Mouse (Mus musculus) T-cell, adult 2 months (primary cell): Measurements from ENCODE around the gene Cox4i2.

Experiments used
- DNase-seq: peaks from one replicate; pipeline ENCODE4 v3.0.0; 2022; ENCODE audit warnings: low spot score

The Cox4i2 gene

DNA sequence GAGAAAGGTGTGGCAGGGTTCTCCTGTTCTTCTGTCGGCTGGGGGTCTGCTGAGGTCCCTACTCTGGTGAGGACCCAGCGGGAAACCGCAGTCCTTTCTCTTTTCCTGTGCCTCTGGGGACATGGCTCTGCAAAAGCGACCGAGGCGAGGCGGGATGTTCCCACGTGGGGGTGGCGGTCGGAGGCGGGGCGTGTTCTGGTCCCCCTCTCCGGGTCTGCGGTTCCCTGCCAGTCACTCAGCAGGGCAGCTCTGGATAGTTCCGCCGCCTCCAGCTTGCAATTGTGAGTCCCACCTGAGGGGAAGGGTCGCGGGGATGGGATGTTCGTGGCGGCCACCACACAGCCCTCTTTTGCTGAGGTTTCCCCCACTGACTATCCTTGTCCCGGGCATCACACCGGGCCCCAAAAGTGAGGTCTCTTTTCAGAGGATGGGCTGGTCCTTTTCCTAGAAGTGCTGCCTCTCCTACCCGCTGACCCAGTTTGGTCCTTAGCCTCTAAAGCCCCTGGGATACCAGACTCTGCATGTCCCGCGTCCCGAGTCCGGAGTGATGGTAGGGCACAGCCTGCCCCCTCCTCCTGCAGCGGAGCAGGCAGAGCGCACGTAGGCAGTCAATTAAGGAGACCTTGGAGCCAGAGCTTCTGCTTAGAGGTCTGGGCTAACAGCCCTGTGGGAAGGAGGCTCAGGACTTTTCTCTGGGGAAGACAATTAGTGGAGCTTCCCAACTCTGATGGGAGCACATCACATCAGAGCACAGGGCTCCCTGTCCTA, at the start of gene Cox4i2:
TSS of gene Cox4i2 (plus strand) at position 230 of the 768 bp plus-strand sequence.
- peak; percentile 12 for DNase-seq

DNA sequence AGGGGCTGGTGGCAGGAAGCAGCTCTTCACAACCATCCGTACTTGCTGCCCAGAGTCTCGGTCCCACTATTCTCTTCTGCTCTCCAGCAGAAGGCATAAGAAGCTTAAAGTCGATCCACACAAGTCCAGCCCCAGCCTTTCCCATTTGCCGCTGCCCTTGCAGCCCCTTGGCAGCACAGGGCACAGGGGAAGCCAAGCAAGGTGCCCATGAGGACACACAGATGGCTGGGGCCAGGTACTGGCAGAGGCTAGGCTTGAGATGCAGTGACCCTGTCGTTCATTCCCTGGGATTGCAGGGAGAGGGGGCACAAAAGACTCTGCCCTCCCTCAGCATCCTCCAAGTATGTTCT, 49.7 kb upstream of the Cox4i2 start:
- no peak for DNase-seq

DNA sequence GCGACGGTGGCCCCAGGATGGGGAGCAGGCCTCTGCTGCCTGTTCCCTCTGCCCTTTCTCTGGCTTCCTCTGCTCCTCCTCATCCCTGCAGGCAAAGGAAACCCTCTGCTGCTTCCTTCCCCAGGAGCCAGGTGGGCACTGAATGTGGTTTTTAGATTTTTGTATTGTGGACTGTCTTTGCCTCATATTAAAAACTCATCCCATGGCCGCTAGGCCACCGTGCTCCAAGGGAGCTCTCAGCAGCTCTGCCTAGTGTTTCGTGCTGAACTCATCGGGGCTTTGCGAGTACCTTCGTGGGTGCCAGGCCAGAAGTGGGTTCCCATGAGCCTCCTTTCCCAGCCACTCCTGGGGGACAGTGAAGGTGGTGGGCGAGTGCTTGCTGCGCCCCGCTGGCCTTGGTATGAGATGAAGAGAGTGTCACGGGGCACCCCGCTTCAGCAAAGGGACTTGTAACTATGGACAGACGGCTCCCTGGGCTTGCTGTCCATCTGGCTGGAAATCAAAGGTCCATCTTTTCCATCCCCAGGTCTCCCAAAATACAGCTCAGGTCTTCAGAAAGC, 49.1 kb upstream of the Cox4i2 start:
- no peak for DNase-seq

DNA sequence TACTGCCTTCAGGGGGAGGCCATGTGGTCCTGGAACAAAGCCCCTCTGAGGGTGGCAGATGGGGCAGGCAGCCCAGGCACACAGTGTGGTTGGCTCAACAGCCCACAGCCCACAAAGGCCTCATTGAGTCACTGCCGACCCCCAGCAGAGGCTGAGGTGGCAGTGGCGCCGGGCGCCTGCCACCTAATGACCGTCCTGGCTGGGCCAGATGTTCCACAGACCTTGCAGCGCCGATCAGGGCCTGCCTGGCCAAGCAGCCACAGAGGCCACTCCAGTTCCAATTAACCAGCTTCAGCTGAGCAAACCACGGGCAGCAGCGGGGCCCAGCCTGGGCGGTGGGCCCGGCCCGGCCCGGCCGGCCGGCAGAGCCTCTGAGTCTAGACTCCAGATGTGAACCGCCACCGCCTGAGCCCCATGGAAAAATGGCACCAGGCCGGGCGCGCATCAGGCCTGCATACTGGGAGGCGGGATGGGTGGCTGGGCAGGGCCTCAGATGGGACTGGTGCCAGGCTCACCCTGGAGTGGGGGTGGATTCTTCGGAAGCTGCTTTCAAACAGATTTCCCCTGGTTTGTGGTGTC, 47.9 kb upstream of the Cox4i2 start:
- DNase-seq, result no peak

DNA sequence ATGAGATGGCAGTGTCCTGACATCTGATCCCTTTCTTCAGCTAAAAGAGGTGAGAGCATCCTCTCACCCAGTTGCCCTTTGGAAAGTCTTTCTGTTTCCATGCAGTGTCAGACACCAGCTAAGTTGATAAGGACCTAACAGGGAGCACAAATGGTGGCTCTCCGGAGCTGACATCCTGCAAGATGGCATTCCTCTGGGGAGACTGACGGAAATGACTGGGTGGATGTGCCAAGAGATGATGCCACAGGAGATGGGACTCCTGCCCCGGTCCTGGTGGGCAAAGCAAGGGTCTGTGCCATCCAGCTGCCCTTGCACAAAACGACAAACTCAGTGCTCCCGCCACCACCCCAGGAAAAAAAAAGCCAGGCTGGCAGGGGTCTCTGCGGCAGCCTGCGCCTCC, 46.8 kb upstream of the Cox4i2 start:
- DNase-seq, result no peak

DNA sequence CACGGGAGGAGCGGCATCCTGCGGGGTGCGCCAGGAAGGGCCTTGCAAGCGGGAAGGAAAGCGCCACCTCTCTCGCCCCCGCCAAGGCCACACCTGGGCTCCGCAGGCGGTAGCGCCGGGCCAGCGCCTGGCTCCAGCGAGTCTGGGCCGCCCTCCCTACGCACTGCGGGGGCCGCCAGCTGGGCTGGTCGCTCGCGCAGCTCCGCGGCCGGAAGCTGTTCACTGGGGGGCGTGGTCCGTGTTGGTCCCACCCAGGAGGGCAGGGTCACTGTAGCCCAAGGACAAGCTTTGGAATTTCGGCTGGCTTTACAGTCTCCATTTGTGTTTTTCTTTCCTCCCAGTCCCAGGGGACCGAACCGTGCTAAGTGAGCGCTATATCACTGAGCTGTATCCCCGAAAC, 46.3 kb upstream of the Cox4i2 start:
- no peak for DNase-seq

DNA sequence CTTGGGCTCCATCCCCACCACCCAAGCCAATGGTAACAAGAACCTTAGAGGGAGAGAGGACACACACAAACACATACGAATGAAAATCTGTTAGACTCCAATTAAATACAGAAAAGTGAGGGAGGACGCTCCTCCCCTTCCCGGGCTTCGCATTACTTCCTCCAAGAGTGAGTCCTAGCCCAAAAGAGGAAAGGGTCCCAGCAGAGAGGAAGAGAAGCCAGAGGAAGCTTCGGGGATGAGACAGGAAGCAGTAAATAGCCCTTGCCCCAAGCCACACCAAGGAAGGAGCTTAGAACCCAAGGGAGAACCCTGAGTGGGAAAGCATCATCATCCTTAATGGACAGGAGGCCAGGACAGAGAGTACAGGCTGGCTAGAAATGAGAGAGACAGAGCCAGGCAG, 44.9 kb upstream of the Cox4i2 start:
- DNase-seq, result no peak

DNA sequence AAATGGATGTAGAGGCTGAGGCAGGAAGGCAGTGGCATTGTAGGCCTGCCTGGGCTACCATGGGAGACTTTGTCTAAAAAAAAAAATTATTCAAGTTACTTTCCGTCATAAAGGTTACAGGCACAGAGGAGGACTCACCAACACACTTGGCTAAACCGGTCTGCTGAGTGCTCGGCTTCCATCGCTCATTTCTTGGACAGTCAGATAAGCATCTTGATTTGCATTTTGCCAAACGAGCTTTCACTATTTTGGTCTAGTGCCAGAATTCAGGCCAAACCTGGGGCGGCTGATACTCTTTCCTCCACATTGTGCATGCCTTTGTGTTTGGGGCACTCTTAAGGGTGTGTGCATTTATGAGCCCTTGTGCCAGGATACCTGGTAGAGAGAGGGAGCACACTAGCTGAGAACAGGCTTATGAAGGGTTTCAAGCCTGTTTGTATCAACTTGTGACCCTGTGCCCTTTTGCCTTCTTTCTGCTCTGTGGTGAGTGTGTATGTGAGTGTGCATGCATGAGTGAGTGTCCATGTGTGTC, 37.7 kb upstream of the Cox4i2 start:
- no peak for DNase-seq

DNA sequence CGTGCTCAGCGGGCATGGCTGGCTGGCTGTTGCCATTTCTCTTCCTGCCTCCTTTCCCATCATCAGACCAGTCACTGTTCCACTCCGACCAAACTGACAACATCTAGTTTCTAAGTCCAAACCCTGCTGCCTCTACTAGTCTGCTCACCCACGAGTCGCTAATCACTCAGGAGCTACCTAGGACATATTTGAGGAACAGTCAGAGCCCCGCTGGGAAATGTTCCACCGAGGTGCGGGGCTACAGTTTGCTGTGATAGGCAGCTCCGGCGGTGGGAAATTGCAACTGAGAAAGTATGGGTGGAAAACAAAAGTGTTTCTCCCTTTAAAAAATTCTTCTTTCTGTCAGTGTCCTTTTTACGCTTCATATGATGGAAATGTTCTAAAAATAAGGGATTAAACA, 36.3 kb upstream of the Cox4i2 start:
- no peak for DNase-seq

DNA sequence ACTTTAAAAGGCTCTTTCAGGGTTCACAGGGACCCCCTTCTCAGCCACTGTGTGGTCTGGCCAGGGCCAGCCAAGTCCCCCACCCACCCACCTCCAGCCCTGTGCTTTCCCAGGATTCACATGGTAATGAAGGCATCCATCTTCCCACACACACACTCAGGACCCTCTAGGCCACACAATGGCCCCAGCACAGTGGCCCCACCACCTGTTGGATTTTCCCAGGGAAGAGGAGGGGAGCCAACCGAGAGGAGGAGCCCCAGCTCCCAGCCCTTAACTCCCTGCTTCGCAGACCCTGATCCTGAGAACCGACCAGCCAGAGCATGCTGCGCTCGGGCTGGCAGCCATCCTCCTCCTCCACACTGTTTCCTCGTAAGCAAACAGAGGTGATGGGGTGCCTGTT, 35.9 kb upstream of the Cox4i2 start:
- DNase-seq, result no peak

DNA sequence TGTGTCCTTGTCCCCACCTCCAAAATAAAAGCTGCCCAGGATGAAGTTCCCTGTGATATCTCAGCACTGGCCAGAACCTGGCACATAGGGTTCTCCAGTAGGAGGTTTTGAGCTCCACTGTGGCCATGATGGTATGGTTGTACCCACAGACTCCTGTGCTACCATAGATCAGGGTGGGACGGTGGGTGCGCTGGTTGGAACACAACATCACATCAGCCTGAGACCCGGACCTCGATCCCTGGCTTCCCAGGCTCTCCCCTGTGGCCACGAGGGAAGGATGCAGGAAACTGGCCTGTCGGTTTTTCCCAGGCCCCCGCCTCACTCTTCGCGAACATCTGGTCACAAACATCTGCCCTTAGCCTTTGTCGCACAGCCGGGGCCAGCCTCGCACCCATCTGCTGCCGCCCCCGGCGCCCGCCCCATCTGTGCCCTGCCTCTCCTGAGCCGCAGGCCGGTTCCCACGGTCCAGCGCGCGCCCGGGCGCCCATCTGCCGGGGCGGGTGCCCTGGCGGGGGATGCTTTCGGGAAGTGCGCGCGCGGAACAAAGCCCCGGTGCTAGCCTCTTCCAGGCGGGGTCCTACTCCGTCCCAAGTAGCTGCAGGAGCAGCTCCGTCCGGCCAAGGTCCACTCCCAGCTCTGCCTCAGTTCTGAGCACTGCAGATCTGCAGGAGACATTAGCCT, 30.2 kb upstream of the Cox4i2 start:
- no peak for DNase-seq

DNA sequence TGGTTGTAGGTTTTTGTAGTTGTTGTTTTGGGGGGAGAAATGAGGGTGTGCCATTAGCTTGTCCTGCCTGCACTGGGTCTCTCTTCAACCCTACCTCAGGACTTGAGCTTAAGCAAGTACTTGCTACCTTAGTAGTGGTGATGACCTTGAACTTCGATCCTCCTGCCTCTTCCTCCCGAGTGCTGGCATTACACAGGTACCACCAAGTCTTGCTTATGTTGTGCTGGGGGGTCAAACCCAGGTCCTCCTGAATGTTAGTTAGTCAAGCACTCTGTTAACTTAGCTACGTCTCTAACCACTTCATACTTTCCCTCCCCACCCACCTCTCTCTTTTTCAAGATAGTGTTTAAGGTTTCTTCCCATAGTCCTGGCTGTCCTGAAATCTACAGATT, 29.6 kb upstream of the Cox4i2 start:
- DNase-seq, result no peak

DNA sequence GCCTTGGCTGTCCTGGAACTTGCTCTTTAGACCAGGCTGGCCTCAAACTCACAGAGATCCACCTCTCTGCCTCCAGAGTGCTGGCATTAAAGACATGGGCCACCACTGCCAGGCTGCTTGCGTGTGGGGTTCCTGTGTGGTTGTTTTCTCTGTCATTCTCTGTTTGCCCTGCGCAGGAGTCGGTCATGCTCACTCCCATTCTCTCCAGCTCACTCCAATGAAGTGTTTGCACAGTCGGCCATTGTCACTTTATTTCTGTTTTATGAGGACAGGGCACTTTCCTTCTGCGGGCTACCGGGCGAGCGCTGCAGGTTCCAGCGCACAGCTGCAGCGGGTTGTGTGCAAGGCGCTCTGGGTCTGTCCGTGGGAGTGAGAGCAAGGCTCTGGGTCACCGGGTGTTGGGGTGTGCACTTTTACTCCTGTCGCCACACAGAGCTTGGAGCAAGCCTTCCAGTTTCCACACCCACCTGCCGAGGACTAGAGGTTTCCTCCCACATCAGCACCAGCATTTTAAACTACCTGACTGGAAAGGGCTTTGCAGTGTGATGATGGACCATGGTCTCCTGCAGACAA, 28.7 kb upstream of the Cox4i2 start:
- DNase-seq, result no peak

DNA sequence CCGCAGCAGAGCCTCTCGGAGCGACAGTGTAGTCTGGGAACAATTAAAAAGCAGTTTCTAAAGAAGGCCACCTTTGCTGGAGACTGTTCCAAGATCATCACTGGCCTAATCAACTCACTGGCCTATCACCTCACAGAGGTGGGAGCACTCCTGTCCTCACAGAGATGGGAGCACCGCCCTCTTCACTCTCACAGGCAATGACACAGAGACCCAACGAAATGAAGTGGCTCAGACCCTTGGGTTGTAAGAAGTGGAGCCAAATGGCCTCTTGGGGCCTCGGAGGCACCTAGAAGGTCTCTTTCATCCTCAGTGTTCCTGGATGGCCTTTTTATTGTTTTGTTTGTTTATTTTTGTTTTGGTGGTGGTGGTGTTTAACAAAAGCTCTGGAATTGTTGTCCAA, 27.8 kb upstream of the Cox4i2 start:
- no peak for DNase-seq

DNA sequence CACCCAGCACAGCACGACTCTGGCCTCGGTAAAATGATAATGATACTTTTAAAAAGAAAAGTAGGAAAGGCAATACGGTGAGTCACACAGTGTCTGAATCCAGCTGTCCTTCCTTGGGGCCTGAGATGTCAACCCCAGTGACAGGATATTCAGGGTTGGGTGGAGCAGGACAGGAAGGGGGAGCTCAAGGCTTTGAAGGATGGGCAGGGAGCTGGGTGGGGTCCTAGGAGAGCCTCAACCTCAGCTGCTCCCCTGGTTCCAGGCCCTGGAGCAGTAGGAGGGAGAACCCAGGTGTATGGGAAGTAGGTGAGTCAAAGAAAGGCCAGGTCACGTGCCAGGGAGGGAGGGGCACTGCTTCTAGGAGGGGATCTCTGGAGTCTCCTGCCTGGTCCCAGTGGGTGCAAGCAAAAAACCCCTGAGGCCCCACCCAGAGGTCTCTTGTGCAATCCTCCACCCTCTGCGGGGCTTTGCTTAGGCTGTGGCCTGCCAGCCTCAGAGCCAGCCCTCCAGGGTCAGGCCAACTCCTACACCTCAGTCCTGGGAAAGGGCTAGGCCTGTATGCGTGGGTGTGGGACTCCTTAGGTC, 27.1 kb upstream of the Cox4i2 start:
- DNase-seq, result no peak

DNA sequence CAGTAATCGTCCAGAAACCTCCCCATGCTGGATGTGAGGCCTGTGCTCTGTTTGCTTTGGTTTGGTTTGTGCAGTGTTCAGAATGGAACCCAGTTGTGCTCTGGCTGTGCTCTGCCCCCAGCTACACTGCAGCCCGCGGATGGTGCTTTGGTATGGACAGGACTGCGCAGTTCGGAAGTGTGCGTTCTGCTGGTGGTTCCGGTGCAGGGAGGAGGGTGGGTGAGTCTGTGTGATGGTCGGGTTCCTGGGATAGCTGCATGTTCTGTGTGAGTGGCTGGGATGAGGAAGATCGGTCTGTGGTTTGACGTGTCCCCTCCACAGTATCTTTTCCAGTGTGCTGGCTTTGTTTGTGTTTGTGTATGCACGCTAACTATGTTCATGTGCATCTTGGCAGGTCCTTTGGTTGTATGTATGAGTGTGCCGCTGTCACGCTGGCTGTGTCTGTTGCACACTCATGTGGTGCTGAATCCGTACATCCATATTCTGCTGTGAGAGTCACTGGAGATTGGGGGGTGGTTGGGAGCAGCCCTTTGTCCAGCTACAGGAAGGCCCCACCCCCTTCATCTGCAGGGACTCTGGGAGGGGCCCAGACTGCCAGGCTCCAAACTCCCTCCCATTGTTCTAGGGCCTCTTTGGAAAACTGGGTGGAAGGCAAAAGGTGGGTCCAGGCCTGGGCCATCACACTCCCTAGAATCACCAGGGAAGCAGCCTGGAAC, 26.0 kb upstream of the Cox4i2 start:
- DNase-seq, result no peak

DNA sequence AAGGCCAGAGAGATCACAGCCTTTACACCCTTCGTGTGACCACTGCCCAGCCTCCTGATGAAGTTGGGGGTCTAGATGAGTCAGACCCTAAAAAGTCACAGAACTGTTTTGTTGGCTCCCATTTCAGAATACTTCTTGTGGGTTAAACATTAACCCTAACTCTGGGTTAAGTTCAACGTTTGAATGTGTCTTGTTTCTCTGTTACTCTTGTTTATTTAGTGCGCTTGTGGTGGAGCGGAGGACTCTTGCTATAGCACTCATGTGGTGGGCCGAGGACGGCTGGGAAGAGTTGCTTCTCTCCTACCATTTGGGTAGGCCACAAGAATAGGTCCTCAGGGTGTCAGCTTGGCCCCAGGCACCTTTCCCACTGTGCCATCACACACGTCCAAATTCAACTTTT, 25.4 kb upstream of the Cox4i2 start:
- DNase-seq, result no peak

DNA sequence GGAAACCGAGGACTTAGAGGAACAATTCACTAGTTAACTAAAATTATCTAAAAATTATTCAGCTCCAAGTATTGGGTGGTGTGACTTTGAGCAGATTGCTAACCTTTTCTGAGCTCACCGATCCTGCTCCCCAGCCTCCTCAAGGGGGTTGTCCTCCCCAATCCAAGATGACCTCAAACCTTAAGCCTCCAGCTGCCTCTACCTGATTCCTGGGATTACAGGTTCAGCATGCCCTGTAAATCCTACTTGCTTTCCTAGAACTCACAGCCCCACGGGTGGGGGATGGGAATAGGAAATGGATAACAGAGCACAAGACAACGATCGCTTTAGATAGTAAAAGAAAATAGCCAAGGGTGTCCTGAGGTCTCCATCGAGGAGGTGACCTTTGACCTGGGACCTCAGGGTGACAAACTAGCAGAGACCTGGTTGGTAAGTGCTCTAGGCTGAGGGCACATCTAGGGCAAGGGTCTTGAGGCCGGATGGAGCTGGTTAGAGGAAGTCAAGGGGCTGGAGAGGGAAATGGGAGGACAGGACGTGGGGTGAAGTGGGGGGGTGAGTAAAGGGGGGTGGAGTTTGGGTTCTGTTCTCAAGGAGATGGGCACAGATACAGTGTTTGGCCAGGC, 24.8 kb upstream of the Cox4i2 start:
- DNase-seq, result no peak

DNA sequence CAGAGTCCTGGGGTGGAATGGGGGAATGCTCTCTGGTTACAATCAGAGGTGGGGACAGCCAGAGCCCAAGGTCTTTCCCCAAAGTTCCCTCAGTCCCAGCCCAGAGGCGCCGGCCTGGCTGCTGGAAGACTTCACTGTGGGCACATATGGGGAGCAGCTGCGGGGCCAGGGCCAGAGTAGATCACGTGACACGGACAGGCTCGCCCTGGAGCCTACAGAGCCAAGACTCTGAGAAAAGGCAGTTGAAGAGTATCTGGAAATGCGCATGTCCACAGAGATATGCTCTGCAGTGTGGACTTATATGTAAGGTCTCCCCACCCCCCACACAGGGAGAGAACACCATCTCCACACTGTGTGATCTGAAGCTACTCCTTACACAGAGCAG, 24.3 kb upstream of the Cox4i2 start:
- DNase-seq, result no peak

DNA sequence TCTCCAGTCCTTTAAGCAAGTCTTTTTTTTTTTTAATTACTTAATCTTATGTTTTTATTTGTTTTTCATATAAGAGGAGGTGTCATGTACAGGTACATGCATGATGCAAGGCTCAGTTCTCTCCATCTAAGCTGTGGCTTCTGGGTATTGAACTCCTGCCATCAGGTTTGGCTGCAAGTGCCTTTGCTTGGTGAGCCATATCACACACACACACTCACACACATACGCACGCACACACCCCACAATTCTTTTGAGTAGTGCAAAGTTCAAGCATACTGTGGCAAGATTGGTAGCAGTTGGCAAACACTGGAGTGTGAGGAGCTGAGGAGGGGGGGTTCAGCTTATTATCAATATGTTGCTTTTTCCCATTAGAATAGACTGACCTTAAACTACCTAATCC, 20.8 kb upstream of the Cox4i2 start:
- peak; percentile 22 for DNase-seq

DNA sequence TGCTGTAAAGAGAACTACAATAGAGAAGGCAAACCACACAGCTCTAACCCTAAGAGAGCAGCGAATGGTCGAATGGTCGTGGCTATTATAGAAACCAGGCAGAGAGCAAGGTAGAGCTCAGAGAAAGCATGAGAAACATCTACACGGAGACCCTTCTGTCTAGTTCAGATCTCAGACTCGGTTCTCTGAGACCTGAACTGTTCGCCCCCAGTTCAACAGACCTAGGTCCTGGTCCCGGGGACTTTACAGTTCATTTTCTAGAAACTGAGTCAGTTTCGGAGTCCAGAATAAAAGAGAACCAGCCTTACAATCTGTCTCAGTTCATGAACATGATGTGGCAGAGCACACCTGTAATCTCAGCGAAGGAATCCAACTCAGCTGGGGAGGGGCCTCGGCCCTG, 19.5 kb upstream of the Cox4i2 start:
- no peak for DNase-seq
